Mouse (Mus musculus) liver, adult 2 months (tissue): ENCODE results near the gene Il1rapl1. TPM values are rescaled to one million over a fixed set of nuclear protein-coding genes. Genes with fewer than 3 reads are reported as not detected.

Experiments
- DNase-seq: peaks from one replicate; pipeline ENCODE4 v3.0.0-alpha.2; 2011; ENCODE audit warnings: low read depth, low spot score; ENCODE audit errors: extremely low read depth
- H3K27ac ChIP-seq: fragments of 200-500 bp; replicated peaks from 2 replicates; pipeline ENCODE4 v1.5.1; 2012; ENCODE audit warnings: low read depth, mild to moderate bottlenecking, control low read depth, inconsistent platforms, low read length; ENCODE audit not compliant: insufficient read depth
- H3K27me3 ChIP-seq: fragments of 200-500 bp; 2 replicates; pipeline ENCODE4 v1.6.1; 2012; ENCODE audit warnings: mild to moderate bottlenecking, moderate library complexity, low read length, inconsistent platforms; ENCODE audit not compliant: control insufficient read depth, insufficient read depth
- H3K36me3 ChIP-seq: fragments of 200-500 bp; 2 replicates; pipeline ENCODE4 v1.6.1; 2012; ENCODE audit warnings: low read length, inconsistent platforms; ENCODE audit not compliant: control insufficient read depth, insufficient read depth
- H3K4me1 ChIP-seq: fragments of 200-500 bp; 2 replicates; pipeline ENCODE4 v1.6.1; 2011; ENCODE audit warnings: low read length; ENCODE audit not compliant: control insufficient read depth, insufficient read depth
- H3K4me3 ChIP-seq: fragments of 200-500 bp; 2 replicates; pipeline ENCODE4 v1.5.1; 2011; ENCODE audit warnings: low read depth, mild to moderate bottlenecking, control low read depth, low read length, moderate library complexity; ENCODE audit not compliant: insufficient read depth
- H3K79me2 ChIP-seq: fragments of 200-500 bp; 2 replicates; pipeline ENCODE4 v1.6.1; 2012; ENCODE audit warnings: inconsistent platforms, mild to moderate bottlenecking, low read length, moderate library complexity; ENCODE audit not compliant: control insufficient read depth, insufficient read depth
- H3K9ac ChIP-seq: fragments of 200-500 bp; 2 replicates; pipeline ENCODE4 v1.6.1; 2012; ENCODE audit warnings: low read depth, mild to moderate bottlenecking, control low read depth, inconsistent platforms, low read length
- CTCF ChIP-seq: fragments of 200-500 bp; IDR thresholded peaks from 2 replicates; pipeline ENCODE4 v1.5.1; 2011; ENCODE audit warnings: low read depth, low read length, control low read depth
- POLR2A ChIP-seq: fragments of 200-500 bp; IDR thresholded peaks from 2 replicates; pipeline ENCODE4 v1.6.1; 2011; ENCODE audit warnings: low read length, control low read depth; ENCODE audit not compliant: insufficient read depth; ENCODE audit errors: extremely low read depth
- WGBS: fragments of 180-500 bp; shearing (Covaris S2); methylation state at CpG from one replicate; pipeline ENCODE4 v1.1.7; 2018; 5-methylcytosine and 5-hydroxymethylcytosine counted together
- polyA plus RNA-seq: library from polyadenylated mRNA; depleted of rRNA; stranded (reverse); fragments of >200 nt; gene quantifications from 2 replicates; pipeline ENCODE4 v1.2.3, GENCODE M21; 2012
- total RNA-seq: library from RNA; depleted of rRNA; stranded (reverse); fragments of >200 nt; gene quantifications from 2 replicates; pipeline ENCODE4 v1.2.3, GENCODE M21; 2014

The Il1rapl1 gene
- total and polyA plus RNA-seq, 2 experiments = not detected

- Histone ChIP-seq H3K9ac (no peak overlapping the region), H3K4me1 (no peaks in the 10 kb centered on the region; the same call in 1 of the 2 replicates), H3K27me3 (no peaks in the 10 kb centered on the region), H3K36me3 (no peaks in the 10 kb centered on the region), H3K27ac (no peak overlapping the region), H3K4me3 (no peak overlapping the region), H3K79me2 (no peaks in the 10 kb centered on the region)
- 45% methylated on average over 3 of the region's 3 CpGs for WGBS
- TF ChIP-seq CTCF (no peak), POLR2A (no peak)
- DNase-seq = no peak
Observed at GRCm38 (mm10) chrX:86728803-86729202, 1386.6 kb downstream of the Il1rapl1 start.
